Mouse (Mus musculus): ENCODE measurements around the gene Klrb1c. TPM values are rescaled to one million over a fixed set of nuclear protein-coding genes. Genes with fewer than 3 reads are reported as not detected.
"Not testable (repeated sequence)": the region's sequence is repeated elsewhere in the genome, so short reads cannot be mapped to it uniquely, and the experiment has no call there.

Klrb1c gene
- polyA plus RNA-seq, 1 experiment from 2014 or later: not detected

GRCm38 (mm10) chr6:128826781-128827180 lies 37.8 kb upstream of the Klrb1c start:
- no peaks in the 10 kb centered on the region for H3K4me1 ChIP-seq (ENCODE audit: control insufficient read depth in 2 of 2, insufficient read depth in 2 of 2, low read length in 2 of 2)
- no peaks in the 10 kb centered on the region for H3K9me3 ChIP-seq (ENCODE audit: control insufficient read depth, low read length)
- H3K27me3 ChIP-seq (ENCODE audit: control insufficient read depth, insufficient read depth, low read length): no peaks in the 10 kb centered on the region
- H3K27ac ChIP-seq (replicated peaks in 1 of 2; ENCODE audit: control insufficient read depth in 1 of 2, insufficient read depth in 1 of 2, low read depth in 2 of 2, low read length in 2 of 2): no peak overlapping the region
- no peak overlapping the region for H3K9ac ChIP-seq (ENCODE audit: low read length)
- H3K4me2 ChIP-seq (ENCODE audit: low read length): no peak overlapping the region
- H3K4me3 ChIP-seq (ENCODE audit: control insufficient read depth in 1 of 2, insufficient read depth in 1 of 2, low read depth in 1 of 2, low read length in 2 of 2): no peak overlapping the region
- no peak for ATAC-seq (ENCODE audit: insufficient number of reproducible peaks, insufficient read depth, low FRiP score, low read depth)
- 67% methylated on average over 3 of the region's 3 CpGs for WGBS
- H3K36me3 ChIP-seq (ENCODE audit: control insufficient read depth, insufficient read depth, low read length): no peaks in the 10 kb centered on the region

GRCm38 (mm10) chr6:128826132-128826531 lies 37.1 kb upstream of the Klrb1c start, which contains the start of the genes Gm44511 and Klrb1b:
TSS of gene Gm44511 (minus strand) at chr6:128826315.
TSS of gene Klrb1b (minus strand) at chr6:128826331.
- Histone ChIP-seq H3K4me2 (ENCODE audit: low read length) (no peak within 1 kb of the TSS), H3K36me3 (ENCODE audit: control insufficient read depth, insufficient read depth, low read length) (no peaks in the 10 kb centered on the region), H3K4me3 (ENCODE audit: control insufficient read depth in 1 of 2, insufficient read depth in 1 of 2, low read depth in 1 of 2, low read length in 2 of 2) (no peak within 1 kb of the TSS), H3K4me1 (ENCODE audit: control insufficient read depth in 2 of 2, insufficient read depth in 2 of 2, low read length in 2 of 2) (no peaks in the 10 kb centered on the region), H3K27ac (replicated peaks in 1 of 2; ENCODE audit: control insufficient read depth in 1 of 2, insufficient read depth in 1 of 2, low read depth in 2 of 2, low read length in 2 of 2) (no peak within 1 kb of the TSS), H3K9me3 (ENCODE audit: control insufficient read depth, low read length) (no peaks in the 10 kb centered on the region), H3K9ac (ENCODE audit: low read length) (no peak within 1 kb of the TSS), H3K27me3 (ENCODE audit: control insufficient read depth, insufficient read depth, low read length) (no peaks in the 10 kb centered on the region)
- ATAC-seq (ENCODE audit: insufficient number of reproducible peaks, insufficient read depth, low FRiP score, low read depth): no peak
- 73% methylated on average over 6 of the region's 6 CpGs for WGBS

GRCm38 (mm10) chr6:128818083-128818802 lies 29.2 kb upstream of the Klrb1c start:
- Histone ChIP-seq H3K27me3 (ENCODE audit: control insufficient read depth, insufficient read depth, low read length) (no peaks in the 10 kb centered on the region), H3K9ac (ENCODE audit: low read length) (no peak overlapping the region), H3K4me3 (ENCODE audit: control insufficient read depth in 1 of 2, insufficient read depth in 1 of 2, low read depth in 1 of 2, low read length in 2 of 2) (no peak overlapping the region), H3K36me3 (ENCODE audit: control insufficient read depth, insufficient read depth, low read length) (no peaks in the 10 kb centered on the region), H3K4me1 (ENCODE audit: control insufficient read depth in 2 of 2, insufficient read depth in 2 of 2, low read length in 2 of 2) (no peaks in the 10 kb centered on the region), H3K4me2 (ENCODE audit: low read length) (no peak overlapping the region), H3K27ac (replicated peaks in 1 of 2; ENCODE audit: control insufficient read depth in 1 of 2, insufficient read depth in 1 of 2, low read depth in 2 of 2, low read length in 2 of 2) (no peak overlapping the region), H3K9me3 (ENCODE audit: control insufficient read depth, low read length) (no peaks in the 10 kb centered on the region)
- WGBS: 78% methylated on average over 4 of the region's 4 CpGs
- no peak for ATAC-seq (ENCODE audit: insufficient number of reproducible peaks, insufficient read depth, low FRiP score, low read depth)

GRCm38 (mm10) chr6:128808532-128808931 lies 19.5 kb upstream of the Klrb1c start:
- no peaks in the 10 kb centered on the region for H3K36me3 ChIP-seq (ENCODE audit: control insufficient read depth, insufficient read depth, low read length)
- H3K9me3 ChIP-seq (ENCODE audit: control insufficient read depth, low read length): no peaks in the 10 kb centered on the region
- ATAC-seq (ENCODE audit: insufficient number of reproducible peaks, insufficient read depth, low FRiP score, low read depth): no peak
- no peak overlapping the region for H3K27ac ChIP-seq (replicated peaks in 1 of 2; ENCODE audit: control insufficient read depth in 1 of 2, insufficient read depth in 1 of 2, low read depth in 2 of 2, low read length in 2 of 2)
- H3K4me2 ChIP-seq (ENCODE audit: low read length): no peak overlapping the region
- H3K27me3 ChIP-seq (ENCODE audit: control insufficient read depth, insufficient read depth, low read length): no peaks in the 10 kb centered on the region
- H3K4me1 ChIP-seq (ENCODE audit: control insufficient read depth in 2 of 2, insufficient read depth in 2 of 2, low read length in 2 of 2): no peaks in the 10 kb centered on the region
- 87% methylated on average over 5 of the region's 5 CpGs for WGBS
- no peak overlapping the region for H3K9ac ChIP-seq (ENCODE audit: low read length)
- no peak overlapping the region for H3K4me3 ChIP-seq (ENCODE audit: control insufficient read depth in 1 of 2, insufficient read depth in 1 of 2, low read depth in 1 of 2, low read length in 2 of 2)

GRCm38 (mm10) chr6:128807021-128807420 lies 18.0 kb upstream of the Klrb1c start:
- H3K9ac ChIP-seq (ENCODE audit: low read length): no peak overlapping the region
- no peak overlapping the region for H3K4me3 ChIP-seq (ENCODE audit: control insufficient read depth in 1 of 2, insufficient read depth in 1 of 2, low read depth in 1 of 2, low read length in 2 of 2)
- no peaks in the 10 kb centered on the region for H3K9me3 ChIP-seq (ENCODE audit: control insufficient read depth, low read length)
- H3K4me1 ChIP-seq (ENCODE audit: control insufficient read depth in 2 of 2, insufficient read depth in 2 of 2, low read length in 2 of 2): no peaks in the 10 kb centered on the region
- H3K27ac ChIP-seq (replicated peaks in 1 of 2; ENCODE audit: control insufficient read depth in 1 of 2, insufficient read depth in 1 of 2, low read depth in 2 of 2, low read length in 2 of 2): no peak overlapping the region
- no peaks in the 10 kb centered on the region for H3K36me3 ChIP-seq (ENCODE audit: control insufficient read depth, insufficient read depth, low read length)
- H3K27me3 ChIP-seq (ENCODE audit: control insufficient read depth, insufficient read depth, low read length): no peaks in the 10 kb centered on the region
- no peak for ATAC-seq (ENCODE audit: insufficient number of reproducible peaks, insufficient read depth, low FRiP score, low read depth)
- 68% methylated on average over 3 of the region's 3 CpGs for WGBS
- H3K4me2 ChIP-seq (ENCODE audit: low read length): no peak overlapping the region

GRCm38 (mm10) chr6:128804823-128805640 lies 16.0 kb upstream of the Klrb1c start:
- not testable (repeated sequence) for H3K4me2 ChIP-seq (ENCODE audit: low read length); H3K27me3 ChIP-seq (ENCODE audit: control insufficient read depth, insufficient read depth, low read length); H3K9ac ChIP-seq (ENCODE audit: low read length); H3K36me3 ChIP-seq (ENCODE audit: control insufficient read depth, insufficient read depth, low read length); H3K4me3 ChIP-seq (ENCODE audit: control insufficient read depth in 1 of 2, insufficient read depth in 1 of 2, low read depth in 1 of 2, low read length in 2 of 2); ATAC-seq (ENCODE audit: insufficient number of reproducible peaks, insufficient read depth, low FRiP score, low read depth); H3K9me3 ChIP-seq (ENCODE audit: control insufficient read depth, low read length); H3K4me1 ChIP-seq (ENCODE audit: control insufficient read depth in 2 of 2, insufficient read depth in 2 of 2, low read length in 2 of 2); H3K27ac ChIP-seq (replicated peaks in 1 of 2; ENCODE audit: control insufficient read depth in 1 of 2, insufficient read depth in 1 of 2, low read depth in 2 of 2, low read length in 2 of 2)
- 60% methylated on average over 7 of the region's 7 CpGs for WGBS

GRCm38 (mm10) chr6:128802999-128803857 lies 14.2 kb upstream of the Klrb1c start:
- H3K4me1 ChIP-seq (ENCODE audit: control insufficient read depth in 2 of 2, insufficient read depth in 2 of 2, low read length in 2 of 2): peaks cover under 1 to 3% of the 10 kb centered on the region in 2 experiments; a peak in 2 of 4 replicates
- ATAC-seq (ENCODE audit: insufficient number of reproducible peaks, insufficient read depth, low FRiP score, low read depth): peak; percentile 93
- no peaks in the 10 kb centered on the region for H3K36me3 ChIP-seq (ENCODE audit: control insufficient read depth, insufficient read depth, low read length)
- H3K4me3 ChIP-seq (ENCODE audit: control insufficient read depth in 1 of 2, insufficient read depth in 1 of 2, low read depth in 1 of 2, low read length in 2 of 2): peak overlapping the region; percentile 54 to 59
- no peaks in the 10 kb centered on the region for H3K9me3 ChIP-seq (ENCODE audit: control insufficient read depth, low read length)
- H3K27me3 ChIP-seq (ENCODE audit: control insufficient read depth, insufficient read depth, low read length): no peaks in the 10 kb centered on the region
- 6% methylated on average over 26 of the region's 26 CpGs for WGBS
- peak overlapping the region; percentile 80 for H3K4me2 ChIP-seq (ENCODE audit: low read length)
- H3K27ac ChIP-seq (replicated peaks in 1 of 2; ENCODE audit: control insufficient read depth in 1 of 2, insufficient read depth in 1 of 2, low read depth in 2 of 2, low read length in 2 of 2): 0 out of 4 replicates have a peak overlapping the region, but pooled peaks of 1 of the 2 experiments have one; percentile 50
- H3K9ac ChIP-seq (ENCODE audit: low read length): peak overlapping the region; percentile 71
